Mouse (Mus musculus): ENCODE data around the gene B4galnt1. TPM values are rescaled to one million over a fixed set of nuclear protein-coding genes. Genes with fewer than 3 reads are reported as not detected.

Gene B4galnt1
- total RNA-seq (2023; ENCODE audit: inconsistent age), result 441 to 475 TPM (median 457 TPM) in 4 replicates

DNA sequence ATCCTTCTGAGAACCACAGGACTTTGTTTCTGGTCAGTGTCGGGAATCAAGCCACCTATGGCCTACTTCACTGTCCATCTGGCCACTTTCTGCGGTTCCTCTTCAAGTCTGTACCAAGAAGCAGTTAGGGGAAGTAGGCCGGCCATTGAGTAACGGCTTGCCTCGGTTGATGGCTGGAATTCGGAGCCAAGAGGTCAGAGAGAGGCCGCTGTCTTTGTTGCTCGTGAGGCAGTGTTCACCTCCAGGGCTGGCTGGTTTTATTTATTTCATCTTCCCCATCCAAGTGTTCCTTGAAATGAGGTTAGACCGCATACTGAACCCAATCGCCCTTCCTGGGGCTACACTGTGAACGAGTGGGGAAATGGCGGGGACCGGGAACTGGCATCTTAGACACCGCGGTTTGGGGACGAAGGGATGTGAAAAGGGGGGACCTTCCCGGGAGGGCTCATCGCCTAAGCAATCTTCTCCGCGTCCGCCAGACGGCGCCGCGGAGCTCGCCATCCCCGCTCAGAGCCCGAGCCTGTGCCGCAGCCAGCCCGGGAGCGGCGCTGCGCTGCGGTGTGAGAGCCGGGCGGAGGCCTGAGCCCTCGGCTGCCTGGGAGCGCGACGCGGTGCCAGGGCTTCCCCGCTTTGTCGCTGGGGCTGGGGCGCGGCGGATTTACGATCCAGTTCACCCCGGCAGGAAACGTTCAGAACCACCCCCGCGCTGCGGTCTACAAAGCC is at the start of gene B4galnt1:
TSS of gene B4galnt1 (plus strand) at position 595 of the 723 bp plus-strand sequence.

DNA sequence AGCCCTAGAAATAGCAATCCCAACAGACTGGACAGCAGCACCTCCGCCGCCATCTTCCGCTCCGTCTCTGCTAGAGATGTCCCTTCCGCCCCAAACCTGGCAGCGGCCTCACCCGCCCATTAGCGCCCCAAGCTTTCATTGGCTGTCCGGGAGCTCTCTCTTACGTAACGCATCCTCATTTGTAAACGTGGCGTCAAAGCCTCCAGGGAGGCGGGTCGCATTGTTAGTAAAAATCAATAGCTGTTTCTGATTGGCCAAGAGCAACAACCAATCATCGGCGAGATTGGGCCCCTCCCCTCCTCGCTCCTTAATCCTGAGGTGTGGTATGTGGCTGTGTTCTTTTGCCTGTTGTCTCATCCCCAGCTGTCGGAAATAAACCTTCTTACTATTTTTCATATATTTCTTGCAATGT is 44.0 kb upstream of the B4galnt1 start, which contains the start of gene Os9:
TSS of gene Os9 (minus strand) at position 66 of the 412 bp plus-strand sequence.

DNA sequence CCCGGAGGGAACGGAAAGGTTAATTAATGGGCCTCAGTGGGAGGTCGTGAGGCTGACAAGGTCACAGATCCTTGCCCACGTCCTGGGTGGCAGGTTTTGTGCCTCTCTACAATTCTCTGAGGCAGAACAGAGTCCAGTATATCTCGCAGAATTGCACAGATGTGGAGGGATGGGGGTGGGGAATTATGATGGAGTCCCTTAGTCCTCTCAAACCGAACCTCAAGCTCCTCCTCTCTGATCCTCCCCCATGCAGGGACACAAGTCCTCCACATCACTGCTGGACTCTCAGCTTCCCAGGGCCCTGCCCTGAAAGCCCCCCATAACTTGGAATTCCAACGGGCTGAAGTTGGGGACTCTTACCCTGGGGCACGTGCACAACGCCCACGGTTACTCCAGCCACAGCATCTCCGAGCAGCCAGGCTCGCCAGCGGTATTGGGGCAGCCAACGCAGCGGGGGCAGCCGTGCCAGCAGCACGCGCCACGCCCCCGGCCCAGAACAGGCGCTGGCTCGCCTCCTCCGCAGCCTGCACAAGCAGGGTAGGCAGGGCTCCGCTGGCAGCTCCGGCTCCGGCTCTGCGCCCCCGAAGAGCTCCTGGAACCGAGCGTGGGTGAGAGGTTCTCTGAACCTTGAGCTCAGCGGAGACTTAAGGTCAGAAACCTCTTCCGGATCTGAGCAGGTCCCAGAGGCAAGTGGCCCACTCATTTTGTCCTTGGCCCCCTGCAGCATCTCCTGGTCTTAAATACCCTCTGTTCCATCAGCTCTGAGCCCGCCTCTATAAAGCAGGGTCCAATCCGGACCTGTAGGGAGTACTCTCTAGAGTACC is 15.1 kb downstream of the B4galnt1 start, which contains the start of gene Slc26a10:
TSS of gene Slc26a10 (minus strand) at position 775 of the 824 bp plus-strand sequence.

DNA sequence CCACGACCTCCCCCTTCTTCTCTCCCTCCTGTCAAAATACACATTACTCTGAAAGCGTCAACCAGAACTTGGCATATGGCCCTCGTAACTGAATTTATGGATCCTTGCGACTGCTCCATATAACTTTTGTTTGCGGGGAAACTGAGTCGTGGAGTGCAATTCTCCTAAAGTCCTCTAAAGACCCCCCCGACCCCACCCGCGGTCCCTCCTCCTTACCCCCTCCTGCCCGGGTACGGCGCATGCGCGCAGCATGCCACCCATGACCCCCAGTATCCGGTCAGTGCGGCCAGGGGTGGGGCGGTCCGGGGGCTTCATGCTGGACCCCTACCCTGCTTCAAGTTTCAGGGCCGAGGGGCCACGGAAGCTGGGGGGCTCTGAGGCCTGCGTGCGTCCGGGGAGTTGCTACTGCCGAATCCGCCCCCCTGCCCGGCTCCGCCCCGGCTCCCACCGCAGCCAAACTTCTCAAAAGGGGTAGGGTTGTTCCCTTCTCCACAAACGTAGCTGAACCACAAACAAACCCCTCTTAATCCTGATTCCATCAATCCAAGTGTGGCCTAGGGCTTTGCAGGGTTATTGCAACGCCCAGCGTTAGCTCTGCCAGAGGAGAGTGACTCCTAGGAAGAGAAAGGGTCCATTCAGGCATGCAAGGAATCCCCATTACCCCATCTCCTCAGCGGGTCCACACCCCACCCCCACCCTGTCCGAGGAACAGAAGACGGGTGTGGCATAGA is 24.8 kb downstream of the B4galnt1 start, which contains the start of gene Arhgef25:
TSS of gene Arhgef25 (minus strand) at position 433 of the 731 bp plus-strand sequence.

DNA sequence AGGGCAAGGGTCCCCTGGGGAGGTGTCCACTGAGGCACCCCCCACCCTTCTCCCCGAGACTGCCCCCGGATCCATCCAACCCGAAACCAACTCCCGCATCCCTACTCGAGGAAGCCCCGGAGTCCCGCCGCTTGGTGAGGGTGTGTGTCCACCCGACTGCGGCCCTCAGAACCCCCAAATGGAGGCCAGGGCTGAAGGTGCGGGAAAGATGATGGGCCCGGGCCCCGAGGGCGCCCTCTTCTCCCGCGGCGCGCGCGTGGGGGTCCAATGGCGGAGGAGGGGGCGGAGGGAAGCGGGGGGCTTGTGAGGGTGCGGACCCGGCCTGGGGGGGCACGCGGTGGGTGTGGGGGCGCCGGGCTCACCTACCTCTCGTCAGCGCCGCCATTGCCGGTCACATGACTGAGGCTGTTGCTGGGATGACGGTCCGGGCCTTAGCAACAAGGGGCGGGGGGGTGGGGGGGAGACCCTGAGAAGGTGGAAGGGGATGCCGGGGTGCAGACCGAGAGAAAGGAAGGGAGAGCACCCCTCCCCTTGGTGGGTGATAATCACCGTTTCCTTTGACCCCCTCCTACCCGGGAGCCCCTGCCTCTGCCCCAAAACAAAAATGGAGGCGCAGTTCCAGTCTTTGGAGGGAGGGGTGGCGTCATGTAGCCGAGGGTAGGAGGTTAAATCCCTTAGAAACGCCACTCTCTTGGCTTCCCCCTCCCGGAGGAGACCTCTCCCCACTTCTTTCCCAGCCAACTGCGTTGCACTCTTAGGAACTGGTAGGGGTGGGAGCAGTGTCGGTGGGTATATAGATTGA is 30.5 kb downstream of the B4galnt1 start, which contains the start of gene Dtx3:
TSS of gene Dtx3 (minus strand) at position 401 of the 802 bp plus-strand sequence.

DNA sequence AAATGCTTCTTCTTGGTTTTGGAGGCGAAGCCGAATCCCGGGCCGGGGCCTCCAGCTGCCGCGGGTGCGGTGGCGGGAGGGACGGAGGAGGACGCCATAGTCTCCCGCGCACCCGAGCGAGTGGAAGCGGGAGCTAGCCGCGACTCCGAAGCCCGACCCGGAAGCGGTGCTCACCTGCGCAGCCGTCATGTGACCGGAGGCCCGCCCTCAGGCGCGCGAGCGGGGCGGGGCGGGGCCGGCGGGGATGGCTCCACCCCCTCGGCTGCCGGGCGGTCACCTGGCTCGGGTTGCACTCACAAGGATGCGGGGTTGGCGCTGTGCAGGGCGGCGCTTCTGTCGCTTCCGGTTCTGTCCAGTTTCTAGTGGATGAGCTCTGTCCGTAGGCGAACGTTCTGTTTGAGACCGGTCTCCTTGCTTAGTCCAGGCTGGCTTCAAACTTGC is 46.4 kb downstream of the B4galnt1 start, which contains the start of gene Pip4k2c:
TSS of gene Pip4k2c (minus strand) at position 172 of the 441 bp plus-strand sequence.

Other genes starting within 250 kb of the B4galnt1 start
- 52.2 to 52.6 TPM (median 52.3 TPM) in 4 replicates for gene Ctdsp2, start 186.5 kb upstream of the B4galnt1 start, total RNA-seq (2023; ENCODE audit: inconsistent age)
- 0.18 to 1.2 TPM (median 0.61 TPM) in 4 replicates for gene Avil, start 164.5 kb upstream of the B4galnt1 start, total RNA-seq (2023; ENCODE audit: inconsistent age)
- gene Tsfm, start 134.4 kb upstream of the B4galnt1 start, total RNA-seq (2023; ENCODE audit: inconsistent age), result 17.0 to 31.5 TPM (median 21.4 TPM) in 4 replicates
- 17.3 to 22.6 TPM (median 21.0 TPM) in 4 replicates for gene Mettl1, start 123.8 kb upstream of the B4galnt1 start, total RNA-seq (2023; ENCODE audit: inconsistent age)
- gene Eef1akmt3, start 123.7 kb upstream of the B4galnt1 start, total RNA-seq (2023; ENCODE audit: inconsistent age), result not detected in 4 replicates
- gene Cyp27b1, start 117.0 kb upstream of the B4galnt1 start, total RNA-seq (2023; ENCODE audit: inconsistent age), result 0.42 to 1.6 TPM (median 0.77 TPM) in 4 replicates
- 2.2 to 3.2 TPM (median 2.6 TPM) in 4 replicates for gene March9, start 105.0 kb upstream of the B4galnt1 start, total RNA-seq (2023; ENCODE audit: inconsistent age)
- 117 to 142 TPM (median 123 TPM) in 4 replicates for gene Cdk4, start 101.7 kb upstream of the B4galnt1 start, total RNA-seq (2023; ENCODE audit: inconsistent age)
- gene Tspan31, start 95.0 kb upstream of the B4galnt1 start, total RNA-seq (2023; ENCODE audit: inconsistent age), result 20.7 to 26.3 TPM (median 22.6 TPM) in 4 replicates
- gene Agap2, start 89.9 kb upstream of the B4galnt1 start, total RNA-seq (2023; ENCODE audit: inconsistent age), result 94.4 to 124 TPM (median 104 TPM) in 4 replicates
- gene Os9, start 44.1 kb upstream of the B4galnt1 start, total RNA-seq (2023; ENCODE audit: inconsistent age), result 82.4 to 86.0 TPM (median 83.5 TPM) in 4 replicates
- not detected in 4 replicates for gene Slc26a10, start 15.4 kb downstream of the B4galnt1 start, total RNA-seq (2023; ENCODE audit: inconsistent age)
- gene Arhgef25, start 24.9 kb downstream of the B4galnt1 start, total RNA-seq (2023; ENCODE audit: inconsistent age), result 0.51 TPM in 1 of 4 replicates, not detected in the others
- gene Dtx3, start 30.5 kb downstream of the B4galnt1 start, total RNA-seq (2023; ENCODE audit: inconsistent age), result 65.6 to 71.2 TPM (median 67.8 TPM) in 4 replicates
- gene Pip4k2c, start 46.4 kb downstream of the B4galnt1 start, total RNA-seq (2023; ENCODE audit: inconsistent age), result 54.6 to 62.2 TPM (median 61.4 TPM) in 4 replicates
- gene Kif5a, start 98.1 kb downstream of the B4galnt1 start, total RNA-seq (2023; ENCODE audit: inconsistent age), result 0.29 to 0.54 TPM (median 0.32 TPM) in 3 of 4 replicates, not detected in the other
- gene Dctn2, start 101.1 kb downstream of the B4galnt1 start, total RNA-seq (2023; ENCODE audit: inconsistent age), result 98.5 to 110 TPM (median 104 TPM) in 4 replicates
- 110 to 114 TPM (median 112 TPM) in 4 replicates for gene Mbd6, start 123.8 kb downstream of the B4galnt1 start, total RNA-seq (2023; ENCODE audit: inconsistent age)
- gene Mars, start 146.6 kb downstream of the B4galnt1 start, total RNA-seq (2023; ENCODE audit: inconsistent age), result 50.8 to 76.3 TPM (median 70.5 TPM) in 4 replicates
- 100 to 111 TPM (median 107 TPM) in 4 replicates for gene Arhgap9, start 156.7 kb downstream of the B4galnt1 start, total RNA-seq (2023; ENCODE audit: inconsistent age)
- gene Gli1, start 176.7 kb downstream of the B4galnt1 start, total RNA-seq (2023; ENCODE audit: inconsistent age), result 0.13 TPM in 1 of 4 replicates, not detected in the others
- not detected in 4 replicates for gene Inhbe, start 189.2 kb downstream of the B4galnt1 start, total RNA-seq (2023; ENCODE audit: inconsistent age)
- gene Inhbc, start 205.2 kb downstream of the B4galnt1 start, total RNA-seq (2023; ENCODE audit: inconsistent age), result not detected in 4 replicates
- 115 to 122 TPM (median 119 TPM) in 4 replicates for gene R3hdm2, start 215.1 kb downstream of the B4galnt1 start, total RNA-seq (2023; ENCODE audit: inconsistent age)

Data from B cell, adult (primary cell).